Mouse (Mus musculus): Measurements from ENCODE around the gene Gm20388. TPM values are rescaled to one million over a fixed set of nuclear protein-coding genes. Genes with fewer than 3 reads are reported as not detected.
"Not testable (repeated sequence)": the region's sequence is repeated elsewhere in the genome, so short reads cannot be mapped to it uniquely, and the experiment has no call there.

Gm20388 gene
- polyA plus RNA-seq, 1 experiment from 2014 or later = 5.5 TPM

DNA sequence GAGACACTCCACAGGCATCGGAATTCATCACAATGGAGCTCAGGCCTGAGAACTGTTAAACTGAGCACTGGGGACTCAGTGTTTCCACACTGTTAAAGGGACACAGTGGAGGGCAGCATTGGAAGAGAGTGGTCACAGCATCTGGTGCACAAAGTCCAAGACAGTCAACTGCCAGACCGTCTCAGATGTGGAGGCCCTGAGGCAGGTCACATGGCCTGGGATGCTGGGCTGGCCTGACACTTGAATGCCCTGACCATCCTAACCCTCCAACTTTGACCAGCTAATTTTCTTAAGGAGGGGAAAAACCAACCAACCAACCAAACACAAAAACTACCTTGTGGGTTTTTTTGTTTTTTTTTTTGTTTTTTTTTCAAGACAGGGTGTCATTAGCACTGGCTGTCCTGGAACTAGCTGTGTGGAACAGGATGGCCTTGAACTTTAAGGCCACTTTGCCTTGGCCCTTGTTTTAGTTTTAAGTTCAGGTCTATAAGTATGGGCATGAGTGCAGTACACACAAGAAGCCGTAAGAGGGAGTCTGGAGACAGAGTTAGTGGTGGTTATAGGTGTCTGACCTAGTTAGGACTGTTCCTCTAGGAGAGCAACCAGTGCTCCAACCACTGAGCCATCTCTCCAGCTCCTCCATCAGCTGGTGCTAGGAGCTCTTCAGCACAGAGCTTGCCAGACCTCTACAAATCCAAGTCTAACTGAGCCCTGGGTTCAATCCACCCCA, 755.2 kb downstream of the Gm20388 start:
- whole genome bisulfite sequencing = 77% methylated on average over 3 of the region's 3 CpGs
- DNase-seq (ENCODE audit: extremely low spot score, low spot score) = no peak
- H3K27ac ChIP-seq = no peak overlapping the region
- peaks cover 39% of the 10 kb centered on the region for H3K36me3 ChIP-seq (replicated peaks)
- H3K9me3 ChIP-seq = no peaks in the 10 kb centered on the region
- no peaks in the 10 kb centered on the region for H3K27me3 ChIP-seq (ENCODE audit: poor library complexity, severe bottlenecking)
- H3K4me3 ChIP-seq = peak overlapping the region; percentile 94
- H3K4me1 ChIP-seq = peaks cover 53% of the 10 kb centered on the region

DNA sequence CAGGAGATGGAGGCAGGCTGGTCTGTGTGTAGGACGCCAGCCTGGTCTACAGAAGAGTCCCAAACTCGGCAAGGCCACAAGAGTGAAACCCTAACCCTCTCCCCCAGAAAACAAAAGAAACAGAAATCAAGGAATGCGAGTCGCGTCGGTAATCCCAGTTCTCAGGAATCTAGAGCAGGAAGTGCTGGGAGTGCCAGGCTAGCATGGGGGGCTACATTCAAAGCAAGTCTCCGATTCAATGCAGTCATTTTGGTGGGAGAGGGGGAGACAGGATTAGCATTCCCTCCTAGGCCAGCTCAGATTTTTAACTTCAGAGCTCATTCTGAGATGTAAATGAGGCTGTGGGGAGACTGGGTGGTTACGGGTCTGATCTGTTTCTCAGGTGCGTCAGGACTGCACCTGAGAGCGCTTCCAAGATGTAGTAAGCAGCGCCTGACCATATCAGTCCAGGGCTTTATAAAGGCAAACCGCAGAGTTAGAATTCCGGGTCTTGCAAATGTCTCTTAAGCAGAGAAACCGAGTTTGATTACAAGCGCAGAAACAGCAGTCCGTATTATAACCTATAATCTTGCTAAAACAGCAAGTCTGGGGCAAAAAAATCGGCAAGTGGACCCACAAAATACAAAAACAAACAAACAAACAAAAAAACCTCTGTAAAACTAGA, 756.3 kb downstream of the Gm20388 start:
- Histone ChIP-seq H3K36me3 (replicated peaks) (peaks cover 48% of the 10 kb centered on the region), H3K4me3 (peak overlapping the region; percentile 94), H3K27me3 (ENCODE audit: poor library complexity, severe bottlenecking) (no peaks in the 10 kb centered on the region), H3K9me3 (no peaks in the 10 kb centered on the region), H3K4me1 (peaks cover 64% of the 10 kb centered on the region), H3K27ac (peak overlapping the region; percentile 95)
- no peak for DNase-seq (ENCODE audit: extremely low spot score, low spot score)
- WGBS = 2% methylated on average over 17 of the region's 17 CpGs

DNA sequence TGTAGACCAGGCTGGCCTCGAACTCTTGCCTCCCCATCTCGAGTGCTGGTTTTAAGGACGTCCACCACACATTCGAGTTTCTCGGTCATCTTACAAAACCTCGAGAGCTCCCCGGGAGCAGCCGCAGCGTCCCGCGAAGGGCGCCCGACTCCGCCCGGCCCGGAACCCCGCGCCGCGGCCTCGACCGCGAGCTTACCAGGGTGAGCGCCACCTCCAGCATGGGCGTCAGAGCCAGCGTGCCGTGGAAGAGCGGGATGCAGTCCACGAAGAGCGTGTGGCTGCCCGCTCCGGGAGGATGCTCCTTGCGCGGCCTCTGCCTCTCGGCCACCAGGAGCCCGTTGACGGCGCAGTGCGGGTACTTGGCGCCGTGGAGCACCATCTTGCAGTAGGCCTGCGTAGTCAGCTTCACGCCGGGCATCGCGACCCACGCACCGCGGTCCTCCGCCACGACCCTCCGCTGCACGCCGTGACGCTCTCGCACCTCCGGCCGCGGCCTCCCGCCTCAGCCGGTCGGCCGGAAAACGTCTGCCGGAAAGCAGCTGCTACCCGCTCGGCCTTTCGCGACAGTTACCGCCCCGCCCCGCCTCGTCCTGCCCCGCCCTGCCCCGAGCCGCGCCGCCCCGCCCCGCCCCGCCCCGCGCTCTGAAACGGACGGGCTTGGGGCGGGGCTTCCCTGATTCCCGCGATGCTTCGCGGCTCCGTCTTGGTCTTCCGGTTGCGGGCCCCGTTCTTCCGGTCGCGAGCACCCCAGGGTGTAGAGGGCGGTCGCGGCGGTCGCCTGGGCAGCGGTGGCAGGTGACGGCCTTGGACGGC, 757.1 kb downstream of the Gm20388 start, which contains the start of the genes Gm27021 and Cox4i1:
TSS of gene Gm27021 (minus strand) at position 519 of the 813 bp plus-strand sequence.
TSS of gene Cox4i1 (plus strand) at position 662 of the 813 bp plus-strand sequence.
- Histone ChIP-seq H3K9me3 (no peaks in the 10 kb centered on the region), H3K4me1 (peaks cover 67% of the 10 kb centered on the region), H3K27me3 (ENCODE audit: poor library complexity, severe bottlenecking) (no peaks in the 10 kb centered on the region), H3K4me3 (peak within 1 kb of the TSS; percentile 94), H3K27ac (peak within 1 kb of the TSS; percentile 95), H3K36me3 (replicated peaks) (peaks cover 56% of the 10 kb centered on the region)
- DNase-seq (ENCODE audit: extremely low spot score, low spot score) = peak; percentile 96
- under 1% methylated on average over 104 of the region's 105 CpGs for WGBS

DNA sequence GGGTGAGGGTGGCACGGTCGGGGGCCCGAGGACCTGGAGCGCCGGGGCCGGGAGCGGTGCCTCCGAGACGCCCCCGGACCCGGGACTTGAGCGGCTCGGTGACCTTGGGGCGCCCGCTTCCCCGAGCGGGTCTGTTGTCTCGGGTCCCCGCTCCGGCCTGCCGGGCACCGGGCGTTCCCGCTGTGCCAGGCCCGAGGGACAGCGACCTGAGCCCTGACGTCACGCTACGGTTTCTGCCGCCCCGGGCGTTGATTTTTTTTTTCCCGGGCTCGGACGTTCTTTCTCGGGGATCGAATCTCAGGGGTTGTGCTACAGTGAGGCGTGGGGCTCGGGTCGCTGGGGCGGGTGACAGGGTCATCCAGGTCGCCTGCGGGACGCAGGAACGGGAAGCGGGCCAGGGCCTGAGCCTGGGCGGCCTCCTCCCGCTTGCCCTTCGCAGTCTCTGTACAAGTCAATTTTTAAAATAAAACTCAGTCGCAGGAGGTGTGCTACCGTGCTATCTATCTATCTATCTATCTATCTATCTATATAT, 757.8 kb downstream of the Gm20388 start, which contains the start of gene Emc8:
TSS of gene Emc8 (minus strand) at position 200 of the 532 bp plus-strand sequence.
- H3K27me3 ChIP-seq (ENCODE audit: poor library complexity, severe bottlenecking) = no peaks in the 10 kb centered on the region
- H3K4me1 ChIP-seq = peaks cover 67% of the 10 kb centered on the region
- peaks cover 59% of the 10 kb centered on the region for H3K36me3 ChIP-seq (replicated peaks)
- peak within 1 kb of the TSS; percentile 94 for H3K4me3 ChIP-seq
- under 1% methylated on average over 43 of the region's 51 CpGs for WGBS
- H3K9me3 ChIP-seq = no peaks in the 10 kb centered on the region
- no peak for DNase-seq (ENCODE audit: extremely low spot score, low spot score)
- peak within 1 kb of the TSS; percentile 95 for H3K27ac ChIP-seq

DNA sequence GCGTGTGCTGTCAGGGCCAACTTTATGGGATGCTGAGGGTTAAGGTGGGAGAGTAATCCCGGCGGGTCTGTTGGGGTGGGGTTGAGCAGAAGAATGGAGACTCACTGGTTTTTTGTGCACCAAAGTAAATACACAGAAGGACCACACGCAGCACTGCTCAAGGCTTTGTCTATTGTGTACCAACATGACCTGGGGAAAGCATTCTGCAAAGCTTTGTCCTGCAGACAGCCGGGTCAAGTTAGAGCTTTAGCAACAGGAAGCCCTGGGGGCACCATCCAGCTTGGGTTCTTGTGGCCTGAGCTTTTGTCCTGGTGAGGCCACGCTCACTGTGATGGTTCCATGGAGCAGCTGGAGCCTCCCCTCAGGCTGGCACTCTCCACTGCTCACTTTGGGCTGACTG, 761.1 kb downstream of the Gm20388 start:
- Histone ChIP-seq H3K4me1 (peaks cover 40% of the 10 kb centered on the region), H3K36me3 (replicated peaks) (peaks cover 59% of the 10 kb centered on the region), H3K27ac (no peak overlapping the region), H3K4me3 (no peak overlapping the region), H3K9me3 (no peaks in the 10 kb centered on the region), H3K27me3 (ENCODE audit: poor library complexity, severe bottlenecking) (no peaks in the 10 kb centered on the region)
- no peak for DNase-seq (ENCODE audit: extremely low spot score, low spot score)
- WGBS = 54% methylated on average over 6 of the region's 6 CpGs

DNA sequence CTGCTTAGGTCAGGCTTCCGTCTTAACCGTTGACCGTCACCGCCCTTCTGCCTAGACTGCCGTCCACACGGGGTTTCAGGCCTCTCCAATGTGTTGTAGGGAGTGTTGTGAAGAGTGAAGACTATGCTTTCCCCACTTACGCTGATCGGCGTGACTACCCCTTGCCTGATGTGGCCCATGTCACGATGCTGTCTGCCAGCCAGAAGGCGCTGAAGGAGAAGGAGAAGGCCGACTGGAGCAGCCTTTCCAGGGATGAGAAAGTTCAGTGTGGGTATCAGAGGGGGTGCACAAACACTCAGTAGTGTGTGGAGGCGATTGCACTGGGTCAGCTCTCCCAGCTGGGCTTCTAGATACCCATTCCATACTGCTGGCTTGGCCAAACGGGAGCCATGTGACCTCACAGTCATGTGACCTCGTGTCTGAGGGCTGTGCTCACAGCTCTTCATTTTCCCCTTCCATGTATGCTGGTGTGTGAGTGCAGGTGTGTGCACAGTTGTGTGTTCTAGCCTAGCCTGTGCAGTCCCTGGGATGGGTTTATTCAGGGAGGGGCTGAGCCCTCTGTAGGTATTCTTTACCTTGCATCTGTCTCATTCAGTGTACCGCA, 762.1 kb downstream of the Gm20388 start:
- no peak overlapping the region for H3K27ac ChIP-seq
- WGBS = 91% methylated on average over 16 of the region's 16 CpGs
- DNase-seq (ENCODE audit: extremely low spot score, low spot score) = no peak
- peaks cover 59% of the 10 kb centered on the region for H3K36me3 ChIP-seq (replicated peaks)
- no peak overlapping the region for H3K4me3 ChIP-seq
- H3K4me1 ChIP-seq = peaks cover 35% of the 10 kb centered on the region
- H3K27me3 ChIP-seq (ENCODE audit: poor library complexity, severe bottlenecking) = no peaks in the 10 kb centered on the region
- H3K9me3 ChIP-seq = no peaks in the 10 kb centered on the region

DNA sequence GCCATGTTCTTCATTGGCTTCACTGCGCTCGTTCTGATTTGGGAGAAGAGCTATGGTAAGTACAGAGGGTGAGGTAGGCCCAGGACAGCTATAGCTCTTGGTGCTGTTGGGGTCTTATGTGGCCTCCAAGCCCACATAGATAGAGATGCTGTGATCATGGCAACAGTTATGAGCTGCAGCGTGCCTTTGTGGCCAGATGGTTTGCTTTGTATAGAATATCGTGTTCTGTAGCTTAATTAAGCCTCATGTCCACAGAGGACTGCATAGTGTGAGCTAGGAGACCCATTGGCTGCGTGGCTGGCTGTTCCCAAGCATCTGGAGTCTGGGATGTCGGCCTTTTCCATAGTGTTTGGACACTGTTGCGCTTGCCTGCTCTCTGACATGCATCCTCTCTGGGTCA, 762.7 kb downstream of the Gm20388 start:
- no peaks in the 10 kb centered on the region for H3K9me3 ChIP-seq
- no peaks in the 10 kb centered on the region for H3K27me3 ChIP-seq (ENCODE audit: poor library complexity, severe bottlenecking)
- no peak for DNase-seq (ENCODE audit: extremely low spot score, low spot score)
- H3K4me1 ChIP-seq = peaks cover 35% of the 10 kb centered on the region
- WGBS = 93% methylated on average over 7 of the region's 7 CpGs
- no peak overlapping the region for H3K27ac ChIP-seq
- H3K4me3 ChIP-seq = no peak overlapping the region
- H3K36me3 ChIP-seq (replicated peaks) = peaks cover 59% of the 10 kb centered on the region

DNA sequence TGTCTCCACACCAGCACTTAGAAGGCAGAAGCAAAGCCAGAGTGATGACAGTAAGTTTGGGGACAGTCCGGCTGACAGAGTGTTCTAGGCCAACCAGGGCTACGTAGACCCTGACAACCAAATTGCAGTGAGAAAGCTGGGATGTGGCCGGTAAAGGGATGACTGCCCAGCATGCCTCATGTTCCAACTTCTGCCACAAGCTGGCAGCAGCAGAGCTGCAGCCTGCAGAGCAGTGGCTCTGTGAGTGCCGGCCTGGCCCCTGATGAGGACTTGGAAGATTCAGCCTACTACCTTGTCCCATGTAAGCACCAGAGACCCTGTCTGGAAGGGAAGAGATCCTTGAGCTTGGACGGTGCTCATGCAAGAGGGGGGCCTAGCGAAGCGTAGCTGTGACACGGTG, 765.1 kb downstream of the Gm20388 start:
- Histone ChIP-seq H3K4me1 (peaks cover 19% of the 10 kb centered on the region), H3K9me3 (no peaks in the 10 kb centered on the region), H3K4me3 (no peak overlapping the region), H3K36me3 (replicated peaks) (peaks cover 48% of the 10 kb centered on the region), H3K27me3 (ENCODE audit: poor library complexity, severe bottlenecking) (0 out of 2 replicates have a peak, but pooled peaks cover 5% of the 10 kb centered on the region), H3K27ac (no peak overlapping the region)
- 76% methylated on average over 8 of the region's 8 CpGs for WGBS
- no peak for DNase-seq (ENCODE audit: extremely low spot score, low spot score)

DNA sequence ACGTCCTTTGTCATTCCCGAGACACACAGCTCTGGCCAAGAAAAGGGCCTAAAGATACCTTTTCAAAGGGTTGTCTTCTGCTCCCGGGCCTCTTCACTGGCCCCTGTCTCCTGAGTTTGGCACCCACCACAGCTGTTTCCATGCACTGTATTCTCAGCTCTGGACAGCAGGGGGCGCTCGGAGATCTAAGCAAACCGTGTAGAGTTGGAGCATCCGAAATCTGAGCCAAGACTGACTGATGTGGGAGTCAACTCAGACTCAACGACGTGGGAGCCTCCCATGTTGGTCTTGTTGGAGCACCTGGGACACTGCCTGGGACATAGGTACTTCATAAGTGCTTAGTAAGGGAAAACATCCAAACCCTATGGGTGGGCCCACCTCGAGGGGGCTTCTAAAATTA, 767.8 kb downstream of the Gm20388 start:
- Histone ChIP-seq H3K27me3 (ENCODE audit: poor library complexity, severe bottlenecking) (peaks cover 18% of the 10 kb centered on the region), H3K9me3 (no peaks in the 10 kb centered on the region), H3K27ac (no peak overlapping the region), H3K4me1 (peaks cover 3% of the 10 kb centered on the region; the same call in 1 of the 2 replicates), H3K4me3 (no peak overlapping the region), H3K36me3 (replicated peaks) (peaks cover 21% of the 10 kb centered on the region)
- WGBS = 16% methylated on average over 10 of the region's 10 CpGs
- DNase-seq (ENCODE audit: extremely low spot score, low spot score) = peak; percentile 83

DNA sequence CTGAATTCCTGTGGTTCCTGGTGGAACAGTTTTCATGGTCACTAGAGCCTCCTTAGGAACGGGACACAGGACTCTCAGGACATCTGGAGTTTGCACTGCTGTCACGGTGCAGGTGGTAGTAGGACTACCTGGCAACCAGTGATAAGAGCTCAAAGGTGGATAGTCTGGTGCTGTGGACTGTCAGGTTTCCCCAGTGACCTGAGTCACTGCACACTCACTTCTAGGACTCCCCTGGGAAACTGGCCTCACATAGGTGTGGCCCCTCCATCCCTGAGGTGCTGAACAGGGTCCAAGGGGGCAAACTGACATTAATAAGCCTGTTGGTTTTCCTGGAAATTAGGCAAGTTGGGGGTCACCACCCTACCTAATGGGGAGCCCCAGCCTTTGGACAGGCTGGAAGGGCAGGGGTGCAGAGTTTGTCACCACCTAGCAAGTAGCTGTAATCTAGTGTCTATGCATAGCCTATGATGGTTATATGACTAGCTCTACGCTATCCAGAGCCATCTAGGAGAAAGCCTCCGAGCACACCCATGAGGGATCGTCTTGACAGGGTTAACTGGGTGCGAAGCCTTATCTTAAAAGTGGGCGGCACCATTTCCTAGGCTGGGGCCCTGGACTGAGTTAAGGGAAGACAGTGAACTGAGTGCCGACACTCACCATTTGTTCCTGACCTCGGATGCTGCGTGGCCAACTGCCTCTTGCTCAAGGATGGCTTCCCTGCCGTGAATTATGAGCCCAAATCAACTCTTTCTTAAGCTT, 769.2 kb downstream of the Gm20388 start:
- no peak overlapping the region for H3K27ac ChIP-seq
- H3K4me1 ChIP-seq = peaks cover 9% of the 10 kb centered on the region; the same call in 1 of the 2 replicates
- no peak overlapping the region for H3K4me3 ChIP-seq
- peaks cover 19% of the 10 kb centered on the region for H3K27me3 ChIP-seq (ENCODE audit: poor library complexity, severe bottlenecking)
- H3K36me3 ChIP-seq (replicated peaks) = peaks cover 11% of the 10 kb centered on the region
- 83% methylated on average over 11 of the region's 11 CpGs for WGBS
- no peaks in the 10 kb centered on the region for H3K9me3 ChIP-seq
- no peak for DNase-seq (ENCODE audit: extremely low spot score, low spot score)

DNA sequence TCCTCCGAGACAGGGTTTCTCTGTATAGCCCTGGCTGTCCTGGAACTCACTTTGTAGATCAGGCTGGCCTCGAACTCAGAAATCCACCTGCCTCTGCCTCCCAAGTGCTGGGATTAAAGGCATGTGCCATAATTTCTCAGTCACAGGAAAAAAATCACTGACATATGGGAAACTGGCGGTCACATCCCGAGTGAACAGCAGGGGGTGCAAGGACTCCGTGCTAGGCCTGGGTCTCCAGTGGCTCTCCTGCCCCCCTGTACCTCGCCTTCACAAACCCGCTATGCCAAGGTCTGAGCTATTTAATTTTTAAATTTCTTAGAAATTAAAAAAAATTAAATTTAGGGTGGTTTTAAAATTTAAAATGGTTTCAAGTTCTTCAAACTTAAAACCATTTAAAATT, 769.8 kb downstream of the Gm20388 start:
- not testable (repeated sequence) for H3K27ac ChIP-seq; H3K36me3 ChIP-seq (replicated peaks); H3K4me3 ChIP-seq; H3K4me1 ChIP-seq; H3K9me3 ChIP-seq; DNase-seq (ENCODE audit: extremely low spot score, low spot score)
- 69% methylated on average over 7 of the region's 7 CpGs for WGBS
- H3K27me3 ChIP-seq (ENCODE audit: poor library complexity, severe bottlenecking) = peaks cover 19% of the 10 kb centered on the region
